9 mouse cellular contexts compared by ENCODE assay signal in the genomic region with DNA sequence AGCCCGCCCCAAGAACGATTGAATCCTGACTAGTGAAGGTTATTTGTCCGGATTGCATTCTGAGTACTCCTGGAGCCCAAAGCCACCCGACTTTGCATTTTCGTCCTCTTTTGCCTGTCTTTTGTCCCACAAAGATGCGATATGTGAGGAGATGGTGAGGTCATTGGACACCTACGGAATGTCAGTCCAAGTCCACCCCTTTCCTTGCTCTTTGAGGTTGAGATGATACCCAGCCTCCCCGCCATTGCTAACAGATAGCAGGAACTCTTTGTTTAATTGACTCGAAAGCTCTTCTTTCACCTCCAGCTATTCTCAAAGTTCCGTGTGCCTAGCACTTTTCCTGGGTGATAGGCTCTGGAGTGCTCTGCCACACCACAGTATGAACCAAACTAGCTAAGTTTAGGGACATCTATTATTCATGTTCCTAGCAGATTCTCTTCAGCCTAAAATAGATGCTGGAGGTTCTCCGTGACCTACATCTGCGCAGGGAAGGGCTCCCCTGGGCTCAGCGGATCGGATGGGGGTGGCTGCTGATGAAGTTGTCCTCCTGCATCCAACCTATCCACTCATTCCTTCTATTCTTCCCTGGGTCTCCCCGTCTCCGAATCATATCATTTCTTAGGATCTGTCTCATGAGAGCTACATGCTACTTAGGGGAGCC. TPM values are rescaled to one million over a fixed set of nuclear protein-coding genes. Genes with fewer than 3 reads are reported as not detected.
DNase-seq lines count a peak whose midpoint lies in the region; ATAC-seq lines count a peak whose summit lies in the region.
"Had no signal": no experiment of that assay in that cellular context is flagged by ENCODE, and none has a peak within 500 bp of the region (broad histone marks: within the 10 kb centered on the region; RNA-seq: fewer than 3 reads in every experiment).

No protein-coding gene starts in this region.

- WGBS in kidney, embryonic 16.5 days = 1% methylated on average over 16 of the region's 16 CpGs
- 1% methylated on average over 16 of the region's 16 CpGs for WGBS in embryonic facial prominence, embryonic 10.5 days
- 1% methylated on average over 16 of the region's 16 CpGs for WGBS in hindbrain, embryonic 15.5 days
- under 1% methylated on average over 16 of the region's 16 CpGs for WGBS in neural tube, embryonic 13.5 days

- no peak for ATAC-seq in kidney, embryonic 16.5 days (ENCODE audit: low FRiP score, low TSS enrichment)
- ATAC-seq in hindbrain, embryonic 15.5 days (ENCODE audit: low FRiP score, low read depth) = 0 out of 2 replicates have a peak, but pooled peaks have one; percentile 20
- ATAC-seq in neural tube, embryonic 13.5 days (ENCODE audit: low read depth) = peak; percentile 20; the same call in 1 of the 2 replicates

- peaks cover 77% of the 10 kb centered on the region for H3K27me3 ChIP-seq in kidney, embryonic 16.5 days (ENCODE audit: insufficient read depth, low read length)
- peaks cover 88% of the 10 kb centered on the region for H3K27me3 ChIP-seq in embryonic facial prominence, embryonic 10.5 days (replicated peaks; ENCODE audit: low read depth, poor library complexity, severe bottlenecking)
- peaks cover 34% of the 10 kb centered on the region for H3K27me3 ChIP-seq in hindbrain, embryonic 15.5 days
- H3K27me3 ChIP-seq in neural tube, embryonic 13.5 days = peaks cover 84% of the 10 kb centered on the region

- H3K9ac ChIP-seq in kidney, embryonic 16.5 days (replicated peaks; ENCODE audit: low read length) = no peak overlapping the region
- H3K9ac ChIP-seq in hindbrain, embryonic 15.5 days = peak overlapping the region; percentile 51
- H3K9ac ChIP-seq in neural tube, embryonic 13.5 days = peak overlapping the region; percentile 77

- H3K36me3 ChIP-seq in kidney, embryonic 16.5 days (ENCODE audit: insufficient read depth, low read length) = no peaks in the 10 kb centered on the region
- no peaks in the 10 kb centered on the region for H3K36me3 ChIP-seq in embryonic facial prominence, embryonic 10.5 days (replicated peaks)
- no peaks in the 10 kb centered on the region for H3K36me3 ChIP-seq in hindbrain, embryonic 15.5 days
- no peaks in the 10 kb centered on the region for H3K36me3 ChIP-seq in neural tube, embryonic 13.5 days
- H3K36me3 ChIP-seq: G1E had no signal

- no peaks in the 10 kb centered on the region for H3K9me3 ChIP-seq in kidney, embryonic 16.5 days (ENCODE audit: low read length)
- no peaks in the 10 kb centered on the region for H3K9me3 ChIP-seq in embryonic facial prominence, embryonic 10.5 days
- no peaks in the 10 kb centered on the region for H3K9me3 ChIP-seq in hindbrain, embryonic 15.5 days
- no peaks in the 10 kb centered on the region for H3K9me3 ChIP-seq in neural tube, embryonic 13.5 days

- peaks cover 7% of the 10 kb centered on the region for H3K4me1 ChIP-seq in kidney, embryonic 16.5 days (ENCODE audit: insufficient read depth, low read length)
- H3K4me1 ChIP-seq in embryonic facial prominence, embryonic 10.5 days = peaks cover 40% of the 10 kb centered on the region
- peaks cover 48% of the 10 kb centered on the region for H3K4me1 ChIP-seq in hindbrain, embryonic 15.5 days (replicated peaks)
- H3K4me1 ChIP-seq in neural tube, embryonic 13.5 days (replicated peaks) = peaks cover 63% of the 10 kb centered on the region

- H3K27ac ChIP-seq in kidney, embryonic 16.5 days (ENCODE audit: low read length) = no peak overlapping the region
- H3K27ac ChIP-seq in embryonic facial prominence, embryonic 10.5 days (replicated peaks) = no peak overlapping the region
- H3K27ac ChIP-seq in hindbrain, embryonic 15.5 days (replicated peaks) = peak overlapping the region; percentile 84
- H3K27ac ChIP-seq in neural tube, embryonic 13.5 days (replicated peaks) = peak overlapping the region; percentile 91

- DNase-seq in kidney, postnatal 10 days = no peak
- DNase-seq in embryonic facial prominence, embryonic 10.5 days (ENCODE audit: low spot score) = peak; percentile 33
- DNase-seq in thymus, postnatal 14 days = no peak
- DNase-seq in ovary, postnatal 14 days (ENCODE audit: low spot score) = no peak
- DNase-seq in urinary bladder, postnatal 25 days (ENCODE audit: low spot score) = no peak

- H3K4me2 ChIP-seq in kidney, embryonic 16.5 days (replicated peaks; ENCODE audit: low read depth, low read length) = no peak overlapping the region
- peak overlapping the region; percentile 74 for H3K4me2 ChIP-seq in hindbrain, embryonic 15.5 days
- peak overlapping the region; percentile 64 for H3K4me2 ChIP-seq in neural tube, embryonic 13.5 days

- H3K4me3 ChIP-seq in kidney, embryonic 16.5 days (ENCODE audit: low read length) = peak overlapping the region; percentile 39; the same call in 1 of the 2 replicates
- H3K4me3 ChIP-seq in embryonic facial prominence, embryonic 10.5 days = peak overlapping the region; percentile 54
- H3K4me3 ChIP-seq in hindbrain, embryonic 15.5 days = peak overlapping the region; percentile 48
- H3K4me3 ChIP-seq in neural tube, embryonic 13.5 days = peak overlapping the region; percentile 50

RNA-seq across cellular contexts. Expression of gene Adcyap1, which starts 2.6 kb away (rescaled TPM):
- not detected in 2 replicates for polyA plus RNA-seq in kidney, embryonic 16.5 days (2015; fragmentation: Nextera tagmentation; extraction: Ambion mirVana)
- polyA plus RNA-seq in embryonic facial prominence, embryonic 10.5 days (2016; fragmentation: Nextera tagmentation; extraction: Ambion mirVana) = 1.5 and 2.1 TPM in 2 replicates
- polyA plus RNA-seq in hindbrain, embryonic 15.5 days (2015; fragmentation: Nextera tagmentation; extraction: Ambion mirVana) = 28.4 and 33.8 TPM in 2 replicates
- 26.7 and 32.0 TPM in 2 replicates for polyA plus RNA-seq in neural tube, embryonic 13.5 days (2015; fragmentation: Nextera tagmentation; extraction: Ambion mirVana)
- polyA plus RNA-seq: G1E had no signal

Comparison
In these comparisons a context has a peak if more than half of its experiments do, and no peak if none do; other contexts are left out.
1. H3K27ac ChIP-seq: peak in hindbrain, embryonic 15.5 days (single experiment) and neural tube, embryonic 13.5 days (single experiment); none in kidney, embryonic 16.5 days (single experiment) and embryonic facial prominence, embryonic 10.5 days (single experiment).
2. Peak in every context shown above with its lines, with median percentiles within 50 percentile points of each other: H3K4me3 ChIP-seq.